Mouse (Mus musculus) erythroblast, embryonic 14.5 days (primary cell): ENCODE data around the gene Mta2. TPM values are rescaled to one million over a fixed set of nuclear protein-coding genes. Genes with fewer than 3 reads are reported as not detected.
"Not testable (repeated sequence)": the region's sequence is repeated elsewhere in the genome, so short reads cannot be mapped to it uniquely, and the experiment has no call there.

Experiments used
- H3K27me3 ChIP-seq: 2 replicates; pipeline ENCODE4 v1.6.1; 2012; ENCODE audit warnings: inconsistent platforms; ENCODE audit not compliant: control insufficient read depth
- H3K36me3 ChIP-seq: 2 replicates; pipeline ENCODE4 v1.6.1; 2012; ENCODE audit warnings: mild to moderate bottlenecking, inconsistent platforms; ENCODE audit not compliant: control insufficient read depth
- H3K4me1 ChIP-seq: 2 replicates; pipeline ENCODE4 v1.6.1; 2012; ENCODE audit warnings: inconsistent platforms; ENCODE audit not compliant: control insufficient read depth
- H3K4me3 ChIP-seq: replicated peaks from 2 replicates; pipeline ENCODE3; 2012; ENCODE audit warnings: moderate library complexity, mild to moderate bottlenecking, inconsistent platforms
- H3K9me3 ChIP-seq: 2 replicates; pipeline ENCODE4 v1.6.1; 2012; ENCODE audit warnings: low read length, inconsistent platforms, mixed read lengths; ENCODE audit not compliant: control insufficient read depth
- GATA1 ChIP-seq: IDR thresholded peaks from 2 replicates; pipeline ENCODE4 v1.6.1; 2012; ENCODE audit warnings: low read length, inconsistent platforms, mixed read lengths
- TAL1 ChIP-seq: IDR thresholded peaks from 3 replicates; pipeline ENCODE4 v1.6.1; 2012; ENCODE audit warnings: low read length, inconsistent platforms, mixed read lengths
- polyA plus RNA-seq: library from polyadenylated mRNA; stranded (reverse); fragments of >175 nt; gene quantifications from 2 replicates; pipeline ENCODE4 v1.2.3, GENCODE M21; 2012

The Mta2 gene
- polyA plus RNA-seq, 1 experiment = 2.2 TPM

- Histone ChIP-seq H3K4me1 (peaks cover 22% of the 10 kb centered on the region), H3K4me3 (no peak overlapping the region), H3K9me3 (no peaks in the 10 kb centered on the region), H3K36me3 (peaks cover 86% of the 10 kb centered on the region), H3K27me3 (no peaks in the 10 kb centered on the region)
- TF ChIP-seq TAL1 = no peak
These were observed 20.6 kb downstream of the Mta2 start for GRCm38 (mm10) chr19:8962256-8962655.

GRCm38 (mm10) chr19:8965075-8965474 lies 23.4 kb downstream of the Mta2 start:
- Histone ChIP-seq H3K36me3 (peaks cover 79% of the 10 kb centered on the region), H3K9me3 (no peaks in the 10 kb centered on the region), H3K4me3 (no peak overlapping the region), H3K27me3 (no peaks in the 10 kb centered on the region), H3K4me1 (peaks cover 43% of the 10 kb centered on the region)
- no peak for TF ChIP-seq GATA1
- no peak for TF ChIP-seq TAL1

GRCm38 (mm10) chr19:8965771-8966170 lies 24.1 kb downstream of the Mta2 start:
- Histone ChIP-seq H3K4me3 (peak overlapping the region; percentile 77), H3K4me1 (peaks cover 46% of the 10 kb centered on the region), H3K9me3 (no peaks in the 10 kb centered on the region), H3K27me3 (no peaks in the 10 kb centered on the region), H3K36me3 (peaks cover 79% of the 10 kb centered on the region)
- TF ChIP-seq GATA1 = no peak

GRCm38 (mm10) chr19:8966198-8966589 lies 24.5 kb downstream of the Mta2 start:
- Histone ChIP-seq H3K27me3 (no peaks in the 10 kb centered on the region), H3K9me3 (no peaks in the 10 kb centered on the region), H3K4me1 (peaks cover 49% of the 10 kb centered on the region), H3K4me3 (peak overlapping the region; percentile 77), H3K36me3 (peaks cover 79% of the 10 kb centered on the region)
- TF ChIP-seq TAL1 (no peak), GATA1 (no peak)

- TF ChIP-seq TAL1 = no peak
- no peak for TF ChIP-seq GATA1
- Histone ChIP-seq H3K27me3 (no peaks in the 10 kb centered on the region), H3K4me1 (peaks cover 50% of the 10 kb centered on the region), H3K9me3 (no peaks in the 10 kb centered on the region), H3K36me3 (peaks cover 79% of the 10 kb centered on the region), H3K4me3 (peak within 1 kb of the TSS; percentile 77)
These were observed 25.1 kb downstream of the Mta2 start, which contains the start of gene Eef1g for GRCm38 (mm10) chr19:8966590-8967372. Gene Eef1g, plus strand, starts transcription at chr19:8967041.

GRCm38 (mm10) chr19:8967373-8967743 lies 25.7 kb downstream of the Mta2 start:
- TF ChIP-seq TAL1 (no peak), GATA1 (no peak)

GRCm38 (mm10) chr19:8967893-8968292 lies 26.2 kb downstream of the Mta2 start:
- no peaks in the 10 kb centered on the region for H3K27me3 ChIP-seq
- no peaks in the 10 kb centered on the region for H3K9me3 ChIP-seq
- peak overlapping the region; percentile 77 for H3K4me3 ChIP-seq
- peaks cover 79% of the 10 kb centered on the region for H3K36me3 ChIP-seq
- H3K4me1 ChIP-seq = peaks cover 50% of the 10 kb centered on the region
- TF ChIP-seq TAL1 = no peak
- TF ChIP-seq GATA1 = no peak

More at GRCm38 (mm10) chr19:8967373-8967743, 25.7 kb downstream of the Mta2 start:
- Histone ChIP-seq H3K36me3 (peaks cover 79% of the 10 kb centered on the region), H3K27me3 (no peaks in the 10 kb centered on the region), H3K4me1 (peaks cover 50% of the 10 kb centered on the region), H3K4me3 (peak overlapping the region; percentile 77), H3K9me3 (no peaks in the 10 kb centered on the region)

- H3K4me3 ChIP-seq, H3K27me3 ChIP-seq, H3K9me3 ChIP-seq: not testable (repeated sequence)
- peaks cover 30% of the 10 kb centered on the region for H3K4me1 ChIP-seq
- peaks cover 91% of the 10 kb centered on the region for H3K36me3 ChIP-seq
These were observed 30.8 kb downstream of the Mta2 start for GRCm38 (mm10) chr19:8972491-8972890.

GRCm38 (mm10) chr19:8974638-8975037 lies 33.0 kb downstream of the Mta2 start:
- Histone ChIP-seq H3K4me3 (no peak overlapping the region), H3K9me3 (no peaks in the 10 kb centered on the region), H3K36me3 (peaks cover 100% of the 10 kb centered on the region), H3K27me3 (no peaks in the 10 kb centered on the region), H3K4me1 (peaks cover 12% of the 10 kb centered on the region)
- TF ChIP-seq TAL1 (no peak), GATA1 (no peak)

- no peaks in the 10 kb centered on the region for H3K9me3 ChIP-seq
- no peaks in the 10 kb centered on the region for H3K27me3 ChIP-seq
- TF ChIP-seq GATA1 = no peak
- TF ChIP-seq TAL1 = no peak
- H3K36me3 ChIP-seq = peaks cover 100% of the 10 kb centered on the region
- peaks cover 10% of the 10 kb centered on the region for H3K4me1 ChIP-seq
- no peak overlapping the region for H3K4me3 ChIP-seq
These were observed 33.8 kb downstream of the Mta2 start for GRCm38 (mm10) chr19:8975491-8975890.
